Mouse (Mus musculus) embryonic facial prominence, embryonic 12.5 days (tissue): ENCODE measurements around the gene Adipor2. TPM values are rescaled to one million over a fixed set of nuclear protein-coding genes. Genes with fewer than 3 reads are reported as not detected.

ENCODE experiments used
- ATAC-seq: fragments of 200-750 bp; cut with Nextera tagmentation; 2 replicates; pipeline ENCODE4 v1.8.0; 2017; ENCODE audit not compliant: insufficient number of reproducible peaks, insufficient read depth, low FRiP score, low TSS enrichment
- H3K27ac ChIP-seq: fragments of 300-500 bp; sonication (generic); 2 replicates; pipeline ENCODE4 v1.5.1; 2016; ENCODE audit warnings: mild to moderate bottlenecking
- H3K27me3 ChIP-seq: fragments of 300-500 bp; sonication (generic); 2 replicates; pipeline ENCODE4 v1.6.1; 2016; ENCODE audit warnings: mild to moderate bottlenecking, moderate library complexity
- H3K36me3 ChIP-seq: fragments of 300-500 bp; sonication (generic); 2 replicates; pipeline ENCODE4 v1.6.1; 2016; ENCODE audit warnings: mild to moderate bottlenecking
- H3K4me1 ChIP-seq: fragments of 300-500 bp; sonication (generic); 2 replicates; pipeline ENCODE4 v1.6.1; 2016
- H3K4me2 ChIP-seq: fragments of 300-500 bp; sonication (generic); replicated peaks from 2 replicates; pipeline ENCODE4 v1.6.1; 2016; ENCODE audit warnings: mild to moderate bottlenecking, moderate library complexity
- H3K4me3 ChIP-seq: fragments of 300-500 bp; sonication (generic); 2 replicates; pipeline ENCODE4 v1.5.1; 2016; ENCODE audit warnings: mild to moderate bottlenecking
- H3K9ac ChIP-seq: fragments of 300-500 bp; sonication (generic); 2 replicates; pipeline ENCODE4 v1.6.1; 2016; ENCODE audit warnings: mild to moderate bottlenecking, moderate library complexity
- H3K9me3 ChIP-seq: fragments of 300-500 bp; sonication (generic); 2 replicates; pipeline ENCODE4 v1.6.1; 2016; ENCODE audit warnings: mild to moderate bottlenecking, moderate library complexity
- WGBS: fragments of 180-500 bp; shearing (Covaris S2); methylation state at CpG from one replicate; pipeline ENCODE4 v1.1.7; 2016; 5-methylcytosine and 5-hydroxymethylcytosine counted together
- polyA plus RNA-seq: library from polyadenylated mRNA; unstranded; fragments of >200 nt; fragmentation: Nextera tagmentation; extraction: Ambion mirVana; gene quantifications from 2 replicates; pipeline ENCODE4 v1.2.1, GENCODE M21; 2016

Gene Adipor2
- 28.4 and 30.2 TPM in 2 replicates for polyA plus RNA-seq

DNA sequence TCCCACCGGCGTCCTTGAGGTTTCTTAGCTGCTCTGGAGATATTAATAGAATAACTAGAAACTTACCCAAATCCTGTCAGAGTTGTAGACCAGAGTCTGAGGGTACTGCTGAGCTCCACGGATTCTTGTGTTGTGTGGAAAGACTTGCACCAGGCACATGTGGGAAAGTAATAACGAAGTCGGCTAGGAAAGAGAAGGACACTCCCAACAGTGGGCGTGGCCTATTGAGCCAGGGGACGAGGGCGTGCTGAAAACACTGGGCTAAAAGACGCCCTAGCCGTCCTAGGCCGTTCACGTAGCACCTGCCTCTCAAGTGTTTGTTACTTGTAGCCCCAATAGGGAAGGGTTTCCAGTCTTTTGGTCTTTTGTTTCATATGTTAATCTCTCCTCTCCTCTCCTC is at the start of gene Adipor2:
Gene Adipor2 (minus strand): TSS at position 351 of the 400 bp plus-strand sequence.
- Histone ChIP-seq H3K9me3 (no peaks in the 10 kb centered on the region), H3K27me3 (no peaks in the 10 kb centered on the region), H3K27ac (no peak within 1 kb of the TSS), H3K36me3 (no peaks in the 10 kb centered on the region), H3K4me2 (peak within 1 kb of the TSS; percentile 16), H3K4me3 (no peak within 1 kb of the TSS), H3K4me1 (no peaks in the 10 kb centered on the region), H3K9ac (no peak within 1 kb of the TSS)
- 6% methylated on average over 12 of the region's 12 CpGs for WGBS
- no peak for ATAC-seq

DNA sequence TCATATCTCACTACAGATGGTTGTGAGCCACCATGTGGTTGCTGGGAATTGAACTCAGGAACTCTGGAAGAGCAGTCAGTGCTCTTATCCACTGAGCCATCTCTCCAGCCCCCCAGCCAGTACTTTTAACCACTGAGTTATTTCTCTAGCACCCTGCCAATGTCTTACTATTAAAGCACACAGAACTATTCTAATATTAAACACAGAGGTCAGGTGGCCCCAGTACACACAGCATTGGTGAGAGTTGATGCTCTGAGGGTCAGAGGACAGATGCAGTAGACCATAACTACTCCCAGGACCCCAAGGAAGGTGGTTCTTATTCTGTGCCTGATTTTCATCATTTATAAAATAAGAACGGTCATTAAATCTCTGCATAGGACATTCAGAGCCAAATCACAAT is 48.7 kb upstream of the Adipor2 start:
- Histone ChIP-seq H3K9me3 (no peaks in the 10 kb centered on the region), H3K4me2 (no peak overlapping the region), H3K36me3 (no peaks in the 10 kb centered on the region), H3K9ac (no peak overlapping the region), H3K27ac (no peak overlapping the region), H3K27me3 (no peaks in the 10 kb centered on the region), H3K4me1 (peaks cover 3% of the 10 kb centered on the region; the same call in 1 of the 2 replicates), H3K4me3 (no peak overlapping the region)
- 87% methylated on average over 1 of the region's 1 CpGs for WGBS
- ATAC-seq, result no peak

DNA sequence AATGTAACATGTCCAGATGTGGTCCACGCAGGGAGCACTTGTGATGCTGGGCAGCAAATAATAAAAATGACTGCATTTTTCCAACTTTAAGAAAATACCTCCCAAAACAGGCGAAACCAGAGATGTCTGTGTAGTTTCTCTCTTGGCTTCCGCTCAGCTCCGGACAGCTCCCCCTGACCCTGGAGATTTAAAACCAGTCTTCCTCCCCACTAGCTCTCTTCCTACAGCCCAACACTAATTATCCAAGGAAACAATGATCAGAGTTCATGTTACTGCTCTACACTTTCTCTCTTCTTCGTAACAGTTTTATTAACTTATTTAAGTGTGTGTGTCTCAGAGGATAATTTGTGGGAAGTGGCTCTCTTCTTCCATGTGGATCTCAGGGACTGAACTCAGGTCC is 42.9 kb upstream of the Adipor2 start:
- WGBS, result 72% methylated on average over 5 of the region's 5 CpGs
- no peak overlapping the region for H3K9ac ChIP-seq
- ATAC-seq, result no peak

DNA sequence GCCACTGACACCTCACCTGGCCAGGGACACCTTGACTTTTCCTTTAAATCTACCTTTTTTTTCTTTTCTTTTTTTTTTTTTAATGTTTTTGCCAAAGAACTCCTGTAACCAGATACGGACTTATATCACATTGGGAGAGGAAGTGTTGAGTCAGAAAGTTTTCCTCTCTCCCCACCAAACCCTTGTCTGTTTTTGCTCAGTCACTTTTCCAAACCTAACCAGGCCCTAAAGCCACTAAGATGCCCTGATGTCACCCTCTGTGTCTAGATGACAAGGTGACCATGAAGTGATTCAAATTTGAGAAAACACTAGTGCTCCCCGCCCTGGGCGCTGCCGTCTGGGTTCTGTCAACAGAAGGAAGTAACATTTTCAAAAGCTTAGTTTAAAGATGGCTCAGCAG is 41.5 kb upstream of the Adipor2 start:
- Histone ChIP-seq H3K4me2 (no peak overlapping the region), H3K4me3 (no peak overlapping the region), H3K27ac (no peak overlapping the region), H3K9ac (no peak overlapping the region), H3K9me3 (no peaks in the 10 kb centered on the region), H3K4me1 (no peaks in the 10 kb centered on the region), H3K27me3 (no peaks in the 10 kb centered on the region), H3K36me3 (no peaks in the 10 kb centered on the region)
- 72% methylated on average over 4 of the region's 4 CpGs for whole genome bisulfite sequencing
- ATAC-seq, result no peak

More for the DNA sequence above, 42.9 kb upstream of the Adipor2 start:
- no peaks in the 10 kb centered on the region for H3K9me3 ChIP-seq
- H3K4me3 ChIP-seq, result no peak overlapping the region
- H3K27ac ChIP-seq, result no peak overlapping the region
- H3K4me2 ChIP-seq, result no peak overlapping the region
- H3K4me1 ChIP-seq, result no peaks in the 10 kb centered on the region
- H3K36me3 ChIP-seq, result no peaks in the 10 kb centered on the region
- H3K27me3 ChIP-seq, result no peaks in the 10 kb centered on the region

DNA sequence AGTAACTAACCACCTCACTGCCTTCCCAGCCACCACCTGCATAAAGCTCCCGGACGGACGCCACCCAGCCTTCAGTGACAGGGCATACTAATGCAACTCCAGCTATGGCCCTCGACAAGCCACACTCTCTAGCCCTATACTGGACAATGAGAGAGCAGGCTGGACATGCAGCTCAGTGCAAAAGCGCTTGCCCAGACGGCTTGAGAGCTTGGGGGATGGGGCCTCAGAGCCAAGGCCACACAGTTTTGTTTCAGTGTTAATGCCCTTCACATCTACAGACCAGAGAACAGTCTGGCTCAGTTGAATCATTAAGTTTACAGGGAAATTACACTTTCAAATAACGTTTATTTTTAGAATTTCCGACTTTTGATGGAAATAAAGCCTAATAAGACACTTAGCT is 40.7 kb upstream of the Adipor2 start:
- ATAC-seq, result no peak
- Histone ChIP-seq H3K9ac (no peak overlapping the region), H3K27me3 (no peaks in the 10 kb centered on the region), H3K9me3 (no peaks in the 10 kb centered on the region), H3K36me3 (no peaks in the 10 kb centered on the region), H3K4me1 (no peaks in the 10 kb centered on the region), H3K27ac (no peak overlapping the region), H3K4me3 (no peak overlapping the region), H3K4me2 (no peak overlapping the region)
- 69% methylated on average over 8 of the region's 8 CpGs for WGBS

DNA sequence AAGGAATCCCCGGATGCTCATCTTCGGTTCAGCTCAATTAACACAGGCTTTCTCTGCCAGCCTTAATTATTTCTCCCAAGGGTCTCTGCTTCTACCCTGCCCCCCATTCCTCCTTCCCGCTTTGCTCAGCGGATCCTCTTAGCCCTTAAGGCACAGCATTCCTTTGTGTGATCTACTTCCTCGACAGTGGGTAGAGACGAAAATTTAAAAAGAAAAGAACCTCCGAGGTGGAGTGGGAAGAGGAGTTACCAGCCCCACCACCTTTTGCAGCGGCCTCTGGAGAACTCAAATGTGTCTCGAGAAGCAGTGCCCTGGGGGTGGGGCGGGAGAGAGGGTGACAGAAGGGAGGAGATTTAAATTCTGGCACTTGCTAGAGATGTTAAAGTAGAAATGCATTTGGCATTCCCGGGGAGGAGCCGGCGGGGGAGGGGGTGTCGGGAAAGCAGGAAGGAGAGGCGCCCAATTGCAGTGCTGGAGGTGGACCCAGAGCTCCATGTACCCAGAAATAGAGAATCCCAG is 34.5 kb upstream of the Adipor2 start:
- no peak for ATAC-seq
- H3K4me1 ChIP-seq, result peaks cover 20% of the 10 kb centered on the region; the same call in 1 of the 2 replicates
- under 1% methylated on average over 15 of the region's 15 CpGs for WGBS

DNA sequence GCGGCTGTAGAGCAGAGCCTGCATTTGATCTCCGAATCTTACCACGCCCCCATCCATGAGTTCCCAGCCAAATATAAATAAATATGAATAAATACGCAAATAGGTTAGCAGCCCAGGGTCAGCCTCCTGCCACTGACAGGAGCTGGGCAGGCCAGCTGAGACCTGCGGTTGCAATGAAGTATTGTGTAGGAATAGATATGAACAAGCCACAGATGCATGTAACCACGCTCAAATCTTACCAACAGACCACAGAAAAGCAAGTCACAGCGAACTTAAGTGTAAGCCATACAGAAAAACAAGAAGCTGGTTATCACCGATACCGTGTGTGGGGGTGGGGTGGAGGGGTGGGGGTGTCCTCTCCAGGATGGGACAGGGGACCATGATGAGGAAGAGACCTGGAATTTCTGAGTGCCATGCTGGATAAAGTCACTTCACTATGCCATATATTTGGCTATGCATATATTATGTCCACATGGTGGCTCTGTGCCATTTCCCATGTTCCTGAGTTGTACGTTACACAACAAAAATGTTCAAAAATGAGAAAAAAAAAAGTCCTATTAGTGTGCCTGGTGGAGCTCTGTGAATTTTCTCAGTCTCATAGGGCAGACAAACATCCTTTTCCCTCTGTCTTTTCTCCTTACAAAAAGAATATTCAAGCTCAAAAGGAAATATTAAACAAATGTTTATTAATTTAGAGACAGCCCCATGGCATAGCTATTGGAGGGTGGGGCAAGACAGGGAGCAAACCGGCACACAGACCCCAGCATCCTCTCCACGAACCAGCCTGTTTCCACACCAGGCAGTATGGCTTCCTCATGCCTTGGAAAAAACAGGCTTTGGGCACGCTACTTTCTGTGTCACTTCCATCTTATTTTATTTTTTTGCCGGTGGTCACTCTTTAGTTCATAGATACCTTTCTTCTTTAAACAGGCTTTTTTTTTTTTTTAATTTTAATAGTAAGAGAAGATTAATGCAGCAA is 33.8 kb upstream of the Adipor2 start:
- Histone ChIP-seq H3K4me3 (peak overlapping the region; percentile 33; the same call in 1 of the 2 replicates), H3K4me1 (peaks cover 20% of the 10 kb centered on the region; the same call in 1 of the 2 replicates), H3K4me2 (peak overlapping the region; percentile 67), H3K27ac (no peak overlapping the region), H3K27me3 (0 out of 2 replicates have a peak, but pooled peaks cover 3% of the 10 kb centered on the region), H3K9me3 (no peaks in the 10 kb centered on the region), H3K9ac (no peak overlapping the region), H3K36me3 (no peaks in the 10 kb centered on the region)
- 35% methylated on average over 14 of the region's 14 CpGs for WGBS
- no peak for ATAC-seq

More for the DNA sequence above, 34.5 kb upstream of the Adipor2 start:
- no peaks in the 10 kb centered on the region for H3K9me3 ChIP-seq
- no peaks in the 10 kb centered on the region for H3K36me3 ChIP-seq
- peak overlapping the region; percentile 49; the same call in 1 of the 2 replicates for H3K9ac ChIP-seq
- 0 out of 2 replicates have a peak, but pooled peaks cover 3% of the 10 kb centered on the region for H3K27me3 ChIP-seq
- peak overlapping the region; percentile 67 for H3K4me2 ChIP-seq
- H3K4me3 ChIP-seq, result peak overlapping the region; percentile 33
- peak overlapping the region; percentile 63 for H3K27ac ChIP-seq

DNA sequence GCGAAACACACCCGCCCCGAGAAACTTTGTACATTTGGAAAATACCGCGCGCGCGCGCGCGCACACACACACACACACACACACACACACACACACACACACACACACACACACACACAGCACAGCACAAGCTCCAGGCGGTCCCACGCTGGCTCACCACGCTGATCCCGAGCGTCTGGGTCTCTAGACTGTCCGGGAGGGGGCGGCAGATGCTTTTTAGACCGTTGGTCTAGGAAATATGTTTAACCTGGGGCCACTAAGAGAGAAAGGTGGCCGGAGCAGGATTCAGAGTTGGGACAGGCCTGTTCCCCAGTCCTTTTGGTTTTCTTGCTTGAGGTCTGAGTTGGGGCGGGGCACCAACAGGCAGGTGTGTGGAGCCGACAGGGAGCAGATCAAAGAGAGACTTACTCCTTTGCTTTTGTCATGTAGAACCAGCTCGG is 31.6 kb upstream of the Adipor2 start:
- H3K27ac ChIP-seq, result no peak overlapping the region
- peak overlapping the region; percentile 31 for H3K4me3 ChIP-seq
- peak overlapping the region; percentile 49 for H3K9ac ChIP-seq
- WGBS, result 2% methylated on average over 23 of the region's 23 CpGs
- H3K9me3 ChIP-seq, result no peaks in the 10 kb centered on the region
- peak overlapping the region; percentile 63 for H3K4me2 ChIP-seq
- H3K4me1 ChIP-seq, result peaks cover 20% of the 10 kb centered on the region; the same call in 1 of the 2 replicates
- H3K36me3 ChIP-seq, result no peaks in the 10 kb centered on the region
- 0 out of 2 replicates have a peak, but pooled peaks cover 3% of the 10 kb centered on the region for H3K27me3 ChIP-seq
- ATAC-seq, result peak; percentile 49; the same call in 1 of the 2 replicates

DNA sequence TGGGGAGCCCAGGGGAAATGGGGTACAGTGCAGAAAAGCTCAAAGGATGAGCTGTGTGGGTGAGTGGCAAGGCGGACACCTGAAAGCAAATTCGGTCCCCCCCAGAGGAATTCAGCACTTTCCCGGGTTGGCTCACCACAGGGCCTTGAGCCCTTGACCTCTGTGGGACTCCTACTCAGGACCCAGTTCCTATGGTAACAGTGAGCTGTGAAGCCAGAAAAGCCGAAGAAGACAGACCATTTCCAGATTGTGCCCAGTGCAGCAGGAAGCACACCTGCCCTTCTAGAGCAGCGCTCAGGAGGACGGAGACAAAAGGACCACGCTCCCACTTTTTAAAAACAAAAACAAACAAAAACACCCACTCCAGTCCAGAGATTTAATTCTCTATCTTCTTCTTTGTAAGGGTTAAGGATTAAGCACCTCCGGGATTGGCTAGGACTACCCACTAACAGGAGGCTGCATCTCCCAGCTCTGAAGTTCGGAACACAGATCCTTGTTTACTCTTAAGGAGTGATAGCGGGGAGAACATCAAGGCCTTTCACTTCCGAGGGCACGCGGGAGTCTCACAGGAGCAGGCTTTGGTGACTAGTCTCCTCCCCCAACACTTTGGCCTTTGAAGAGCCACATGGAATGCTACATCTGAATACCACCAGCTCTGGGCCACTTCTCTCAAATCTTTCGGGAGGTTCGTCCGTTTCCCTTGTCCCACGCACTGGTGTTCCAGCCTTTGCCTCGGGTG is 31.0 kb upstream of the Adipor2 start:
- 7% methylated on average over 18 of the region's 18 CpGs for WGBS

DNA sequence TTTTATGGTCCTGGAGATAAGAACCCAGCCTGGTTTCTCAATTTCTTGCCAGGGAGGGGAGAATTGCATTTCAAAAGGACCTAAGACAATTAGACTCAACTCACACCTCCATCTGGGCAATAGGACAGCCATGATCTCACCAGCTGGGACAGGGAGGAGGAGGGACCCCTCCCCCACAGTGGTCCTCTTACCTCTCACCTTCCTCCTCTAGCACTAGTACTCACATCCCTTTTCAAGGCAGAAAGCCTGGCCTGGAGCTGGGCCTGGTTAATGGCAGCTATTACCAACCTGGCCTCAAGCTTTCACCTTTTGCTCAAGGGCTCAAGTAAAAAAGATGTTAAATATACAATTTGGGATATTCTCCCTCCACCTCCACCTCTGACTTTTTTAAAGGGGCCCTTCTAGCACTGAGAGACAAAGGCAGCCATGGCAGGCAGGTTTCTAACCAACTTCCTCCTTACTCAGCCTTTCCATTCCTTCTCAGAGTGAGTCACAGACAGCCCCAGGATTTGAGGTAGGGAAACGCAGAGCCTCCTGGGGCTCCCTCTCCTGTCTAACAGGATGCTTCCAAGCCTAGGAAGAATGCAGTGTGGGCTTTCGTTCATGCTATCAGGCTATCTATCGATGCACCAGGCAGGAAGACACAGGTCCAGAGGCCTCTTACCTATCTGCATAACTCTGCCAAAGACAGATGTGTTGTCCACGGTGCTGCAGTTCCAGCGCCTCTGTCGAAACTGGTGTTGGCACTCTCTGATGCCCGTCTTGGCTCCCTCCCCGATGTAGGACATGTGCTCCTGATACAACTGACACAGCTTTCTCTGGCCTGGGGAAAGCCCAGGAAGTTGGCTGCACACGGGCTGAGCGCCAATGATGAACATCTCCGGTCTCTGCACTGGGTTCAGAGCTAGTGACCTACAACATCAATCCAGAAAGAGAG is 28.4 kb upstream of the Adipor2 start:
- no peak for ATAC-seq
- 73% methylated on average over 11 of the region's 11 CpGs for WGBS
- Histone ChIP-seq H3K4me1 (peaks cover 14% of the 10 kb centered on the region; the same call in 1 of the 2 replicates), H3K27ac (no peak overlapping the region), H3K4me2 (no peak overlapping the region), H3K4me3 (no peak overlapping the region), H3K9ac (no peak overlapping the region), H3K27me3 (0 out of 2 replicates have a peak, but pooled peaks cover 3% of the 10 kb centered on the region), H3K36me3 (no peaks in the 10 kb centered on the region), H3K9me3 (no peaks in the 10 kb centered on the region)

More for the DNA sequence above, 31.0 kb upstream of the Adipor2 start:
- Histone ChIP-seq H3K4me1 (peaks cover 24% of the 10 kb centered on the region; the same call in 1 of the 2 replicates), H3K9ac (peak overlapping the region; percentile 49), H3K27ac (no peak overlapping the region), H3K4me3 (peak overlapping the region; percentile 31), H3K36me3 (no peaks in the 10 kb centered on the region), H3K4me2 (peak overlapping the region; percentile 63), H3K9me3 (no peaks in the 10 kb centered on the region), H3K27me3 (0 out of 2 replicates have a peak, but pooled peaks cover 3% of the 10 kb centered on the region)
- no peak for ATAC-seq
